Mouse (Mus musculus): Measurements from ENCODE around the gene Ces5a. TPM values are rescaled to one million over a fixed set of nuclear protein-coding genes. Genes with fewer than 3 reads are reported as not detected.
"Not testable (repeated sequence)": the region's sequence is repeated elsewhere in the genome, so short reads cannot be mapped to it uniquely, and the experiment has no call there.

Gene Ces5a
- polyA plus RNA-seq, 1 experiment from 2014 or later, result not detected

DNA sequence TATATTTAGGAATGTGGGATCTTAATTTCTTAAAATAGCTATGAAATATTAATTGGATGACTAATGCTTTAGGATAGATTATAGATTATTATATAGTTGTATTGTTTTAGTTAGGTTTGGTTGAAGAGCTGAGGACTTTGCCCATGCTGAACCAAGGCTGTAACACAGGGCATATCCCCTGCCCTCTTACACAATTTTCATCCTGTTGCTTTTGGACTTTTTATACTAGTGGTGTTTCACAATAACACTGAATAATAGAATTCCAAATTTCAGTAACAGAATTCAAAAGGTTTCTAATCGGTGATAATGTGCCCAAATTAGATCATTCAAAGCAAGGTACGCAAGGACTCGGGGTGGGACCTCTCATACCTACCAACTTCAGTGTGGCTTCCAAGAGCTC is 57.4 kb downstream of the Ces5a start:
- WGBS, result 91% methylated on average over 3 of the region's 3 CpGs
- ATAC-seq (ENCODE audit: insufficient number of reproducible peaks, low FRiP score, low TSS enrichment, low read depth) (no peak), DNase-seq (ENCODE audit: low spot score) (no peak)
- Histone ChIP-seq H3K4me3 (ENCODE audit: low read depth, low read length) (no peak overlapping the region), H3K4me2 (ENCODE audit: low read depth, severe bottlenecking) (no peak overlapping the region), H3K36me3 (ENCODE audit: control insufficient read depth, insufficient read depth, low read length) (no peaks in the 10 kb centered on the region), H3K4me1 (ENCODE audit: control insufficient read depth, insufficient read depth, low read length) (no peaks in the 10 kb centered on the region), H3K9ac (ENCODE audit: low read length) (no peak overlapping the region), H3K27me3 (ENCODE audit: control insufficient read depth, insufficient read depth, low read length) (no peaks in the 10 kb centered on the region), H3K9me3 (ENCODE audit: control insufficient read depth, low read length) (no peaks in the 10 kb centered on the region), H3K27ac (replicated peaks; ENCODE audit: low read depth, low read length) (no peak overlapping the region)

DNA sequence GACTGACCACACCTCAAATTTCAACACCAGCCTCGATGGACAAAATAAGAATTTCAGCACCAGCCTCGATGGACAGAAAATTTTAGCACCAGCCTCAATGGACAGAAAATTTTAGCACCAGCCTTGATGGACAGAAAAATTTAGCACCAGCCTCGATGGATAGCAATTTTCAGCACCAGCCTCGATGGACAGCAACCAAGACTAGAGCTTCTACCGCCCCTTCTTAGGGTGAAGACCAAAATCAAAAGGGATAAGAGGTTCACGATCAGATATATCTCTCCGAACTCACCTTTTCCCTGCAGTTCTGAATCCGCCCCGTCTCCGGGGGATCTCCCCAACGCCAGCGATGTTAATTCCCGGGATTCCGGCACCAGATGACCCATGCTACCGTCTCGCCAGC is 65.9 kb downstream of the Ces5a start:
- DNase-seq (ENCODE audit: low spot score), result peak; percentile 47
- ATAC-seq (ENCODE audit: insufficient number of reproducible peaks, low FRiP score, low TSS enrichment, low read depth), result not testable (repeated sequence)

DNA sequence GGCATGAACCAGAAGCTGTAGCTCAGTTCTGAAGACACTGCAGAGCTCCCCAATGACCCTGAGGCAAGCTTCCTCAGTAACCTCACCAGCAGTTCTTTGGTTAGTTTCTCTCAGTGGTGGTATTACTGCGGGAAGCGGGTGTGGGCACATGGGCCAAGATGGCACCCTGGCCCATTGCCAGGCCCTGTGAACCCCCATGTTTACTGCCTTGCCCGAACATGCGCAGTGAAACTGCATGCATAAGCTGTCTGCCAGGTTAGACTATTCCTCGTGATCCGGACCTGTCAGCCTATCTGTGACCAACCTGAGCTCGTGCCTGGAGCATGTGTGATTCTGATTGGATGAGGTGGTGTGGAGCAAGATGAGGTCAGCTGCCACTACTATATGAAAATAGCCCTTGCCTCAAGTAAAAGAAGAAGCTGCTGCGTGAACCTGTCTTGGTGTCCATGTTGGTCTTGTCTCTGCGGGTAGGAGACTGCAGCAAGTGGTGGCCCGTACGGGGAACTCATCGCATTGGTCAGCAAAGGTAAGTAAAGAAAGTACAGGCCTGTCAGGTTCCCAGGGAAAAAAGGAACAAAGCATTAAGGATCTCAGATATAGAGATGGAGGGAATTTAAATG is 81.3 kb downstream of the Ces5a start:
- no peak overlapping the region for H3K27ac ChIP-seq (replicated peaks; ENCODE audit: low read depth, low read length)
- no peak overlapping the region for H3K4me2 ChIP-seq (ENCODE audit: low read depth, severe bottlenecking)
- H3K9me3 ChIP-seq (ENCODE audit: control insufficient read depth, low read length), result no peaks in the 10 kb centered on the region
- no peaks in the 10 kb centered on the region for H3K36me3 ChIP-seq (ENCODE audit: control insufficient read depth, insufficient read depth, low read length)
- DNase-seq (ENCODE audit: low spot score) (no peak), ATAC-seq (ENCODE audit: insufficient number of reproducible peaks, low FRiP score, low TSS enrichment, low read depth) (no peak)
- no peaks in the 10 kb centered on the region for H3K4me1 ChIP-seq (ENCODE audit: control insufficient read depth, insufficient read depth, low read length)
- H3K4me3 ChIP-seq (ENCODE audit: low read depth, low read length), result no peak overlapping the region
- H3K27me3 ChIP-seq (ENCODE audit: control insufficient read depth, insufficient read depth, low read length), result no peaks in the 10 kb centered on the region
- 92% methylated on average over 12 of the region's 12 CpGs for WGBS
- H3K9ac ChIP-seq (ENCODE audit: low read length), result no peak overlapping the region

More for the DNA sequence above, 65.9 kb downstream of the Ces5a start:
- H3K4me2 ChIP-seq (ENCODE audit: low read depth, severe bottlenecking); H3K27me3 ChIP-seq (ENCODE audit: control insufficient read depth, insufficient read depth, low read length); H3K4me3 ChIP-seq (ENCODE audit: low read depth, low read length); H3K4me1 ChIP-seq (ENCODE audit: control insufficient read depth, insufficient read depth, low read length); H3K27ac ChIP-seq (replicated peaks; ENCODE audit: low read depth, low read length); H3K36me3 ChIP-seq (ENCODE audit: control insufficient read depth, insufficient read depth, low read length); H3K9ac ChIP-seq (ENCODE audit: low read length); H3K9me3 ChIP-seq (ENCODE audit: control insufficient read depth, low read length): not testable (repeated sequence)
- WGBS, result 79% methylated on average over 16 of the region's 16 CpGs

Other genes starting within 250 kb of the Ces5a start
- gene Ces1g, start 198.5 kb downstream of the Ces5a start, polyA plus RNA-seq (2014; fragmentation: Nextera tagmentation; extraction: Ambion mirVana), result not detected in 2 replicates
- gene Ces1h, start 156.1 kb downstream of the Ces5a start, polyA plus RNA-seq (2014; fragmentation: Nextera tagmentation; extraction: Ambion mirVana), result not detected in 2 replicates

All from limb, embryonic 11.5 days (tissue).